Mouse (Mus musculus) intestine, embryonic 14.5 days (tissue): ENCODE data around the gene Igtp. TPM values are rescaled to one million over a fixed set of nuclear protein-coding genes. Genes with fewer than 3 reads are reported as not detected.
"Not testable (repeated sequence)": the region's sequence is repeated elsewhere in the genome, so short reads cannot be mapped to it uniquely, and the experiment has no call there.

Experiments
- ATAC-seq: fragments of 200-750 bp; cut with Nextera tagmentation; replicated peaks from 2 replicates; pipeline ENCODE4 v1.8.0; 2017; ENCODE audit warnings: low read depth, moderate number of reproducible peaks, moderate TSS enrichment, moderate library complexity; ENCODE audit not compliant: low FRiP score, low TSS enrichment
- DNase-seq: peaks from one replicate; pipeline ENCODE4 v3.0.0-alpha.2; 2018; ENCODE audit warnings: low spot score
- H3K27ac ChIP-seq: fragments of 300-500 bp; sonication (generic); 2 replicates; pipeline ENCODE4 v1.5.1; 2014; ENCODE audit warnings: low read depth, mild to moderate bottlenecking, control low read depth
- H3K27me3 ChIP-seq: fragments of 300-500 bp; sonication (generic); replicated peaks from 2 replicates; pipeline ENCODE4 v1.6.1; 2014; ENCODE audit warnings: low read length, control low read depth; ENCODE audit not compliant: control insufficient read depth, insufficient read depth
- H3K36me3 ChIP-seq: fragments of 300-500 bp; sonication (generic); 2 replicates; pipeline ENCODE4 v1.6.1; 2014; ENCODE audit warnings: low read length, control low read depth; ENCODE audit not compliant: control insufficient read depth, insufficient read depth
- H3K4me1 ChIP-seq: fragments of 300-500 bp; sonication (generic); replicated peaks from 2 replicates; pipeline ENCODE4 v1.6.1; 2014; ENCODE audit warnings: low read length, control low read depth, mixed read lengths; ENCODE audit not compliant: control insufficient read depth, insufficient read depth
- H3K4me2 ChIP-seq: fragments of 300-500 bp; sonication (generic); 2 replicates; pipeline ENCODE4 v1.6.1; 2014; ENCODE audit warnings: low read length
- H3K4me3 ChIP-seq: fragments of 300-500 bp; sonication (generic); 2 replicates; pipeline ENCODE4 v1.5.1; 2014; ENCODE audit warnings: low read depth, low read length, control low read depth, mixed read lengths
- H3K9ac ChIP-seq: fragments of 300-500 bp; sonication (generic); 2 replicates; pipeline ENCODE4 v1.6.1; 2014; ENCODE audit warnings: mild to moderate bottlenecking, low read length
- H3K9me3 ChIP-seq: fragments of 300-500 bp; sonication (generic); 2 replicates; pipeline ENCODE4 v1.6.1; 2016; ENCODE audit warnings: low read length, control low read depth; ENCODE audit not compliant: control insufficient read depth
- WGBS: fragments of 180-500 bp; shearing (Covaris S2); extraction: QIAGEN DNeasy Blood & Tissue Kit; methylation state at CpG from one replicate; pipeline ENCODE4 v1.1.7; 2014; 5-methylcytosine and 5-hydroxymethylcytosine counted together
- polyA plus RNA-seq: library from polyadenylated mRNA; unstranded; fragments of >200 nt; fragmentation: Nextera tagmentation; extraction: Ambion mirVana; gene quantifications from 2 replicates; pipeline ENCODE4 v1.2.1, GENCODE M21; 2014

The Igtp gene
- polyA plus RNA-seq, 1 experiment from 2014 or later = 6.6 TPM

GRCm38 (mm10) chr11:58201052-58201451 lies 1.7 kb downstream of the Igtp start:
- Histone ChIP-seq H3K9me3 (no peaks in the 10 kb centered on the region), H3K4me1 (no peaks in the 10 kb centered on the region), H3K27ac (no peak overlapping the region), H3K4me2 (no peak overlapping the region), H3K27me3 (no peaks in the 10 kb centered on the region), H3K4me3 (no peak overlapping the region), H3K9ac (no peak overlapping the region), H3K36me3 (no peaks in the 10 kb centered on the region)
- 85% methylated on average over 12 of the region's 12 CpGs for WGBS
- ATAC-seq (no peak), DNase-seq (no peak)

- H3K27ac ChIP-seq = no peak overlapping the region
- ATAC-seq (no peak), DNase-seq (no peak)
- no peaks in the 10 kb centered on the region for H3K9me3 ChIP-seq
- 90% methylated on average over 1 of the region's 1 CpGs for WGBS
- H3K4me3 ChIP-seq = no peak overlapping the region
- H3K36me3 ChIP-seq = no peaks in the 10 kb centered on the region
- H3K4me1 ChIP-seq = 0 out of 2 replicates have a peak, but pooled peaks cover 4% of the 10 kb centered on the region
- no peaks in the 10 kb centered on the region for H3K27me3 ChIP-seq
- no peak overlapping the region for H3K4me2 ChIP-seq
- no peak overlapping the region for H3K9ac ChIP-seq
Observed at GRCm38 (mm10) chr11:58210321-58210886, 11.0 kb downstream of the Igtp start.

GRCm38 (mm10) chr11:58211062-58211681 lies 11.8 kb downstream of the Igtp start:
- WGBS = 25% methylated on average over 9 of the region's 9 CpGs
- H3K36me3 ChIP-seq = no peaks in the 10 kb centered on the region
- ATAC-seq = no peak
- DNase-seq = no peak
- H3K4me2 ChIP-seq = 0 out of 2 replicates have a peak overlapping the region, but pooled peaks have one; percentile 9
- H3K9ac ChIP-seq = no peak overlapping the region
- H3K27ac ChIP-seq = no peak overlapping the region
- no peak overlapping the region for H3K4me3 ChIP-seq
- H3K9me3 ChIP-seq = no peaks in the 10 kb centered on the region
- H3K27me3 ChIP-seq = no peaks in the 10 kb centered on the region
- 0 out of 2 replicates have a peak, but pooled peaks cover 7% of the 10 kb centered on the region for H3K4me1 ChIP-seq

- ATAC-seq (no peak), DNase-seq (no peak)
- H3K4me1 ChIP-seq = 0 out of 2 replicates have a peak, but pooled peaks cover 10% of the 10 kb centered on the region
- no peak overlapping the region for H3K9ac ChIP-seq
- no peak overlapping the region for H3K4me3 ChIP-seq
- no peak overlapping the region for H3K27ac ChIP-seq
- H3K36me3 ChIP-seq = no peaks in the 10 kb centered on the region
- 27% methylated on average over 2 of the region's 2 CpGs for WGBS
- H3K27me3 ChIP-seq = no peaks in the 10 kb centered on the region
- H3K4me2 ChIP-seq = 0 out of 2 replicates have a peak overlapping the region, but pooled peaks have one; percentile 9
- no peaks in the 10 kb centered on the region for H3K9me3 ChIP-seq
Observed at GRCm38 (mm10) chr11:58211682-58212067, 12.3 kb downstream of the Igtp start.

- Histone ChIP-seq H3K4me3 (no peak overlapping the region), H3K4me2 (peak overlapping the region; percentile 59; the same call in 1 of the 2 replicates), H3K9me3 (no peaks in the 10 kb centered on the region), H3K36me3 (no peaks in the 10 kb centered on the region), H3K27me3 (no peaks in the 10 kb centered on the region), H3K4me1 (0 out of 2 replicates have a peak, but pooled peaks cover 10% of the 10 kb centered on the region), H3K27ac (no peak overlapping the region), H3K9ac (no peak overlapping the region)
- DNase-seq (no peak), ATAC-seq (no peak)
- WGBS = 75% methylated on average over 7 of the region's 7 CpGs
Observed at GRCm38 (mm10) chr11:58213673-58214342, 14.5 kb downstream of the Igtp start.

- peak; percentile 70 for ATAC-seq
- H3K27ac ChIP-seq = peak overlapping the region; percentile 51; the same call in 1 of the 2 replicates
Observed at GRCm38 (mm10) chr11:58214391-58215048, 15.2 kb downstream of the Igtp start.

GRCm38 (mm10) chr11:58215049-58215430 lies 15.7 kb downstream of the Igtp start:
- ATAC-seq = peak; percentile 59

More at GRCm38 (mm10) chr11:58214391-58215048, 15.2 kb downstream of the Igtp start:
- WGBS = 30% methylated on average over 16 of the region's 17 CpGs
- H3K9ac ChIP-seq = peak overlapping the region; percentile 53
- H3K4me3 ChIP-seq = peak overlapping the region; percentile 45
- H3K36me3 ChIP-seq = no peaks in the 10 kb centered on the region
- no peaks in the 10 kb centered on the region for H3K9me3 ChIP-seq
- DNase-seq = peak; percentile 83
- 0 out of 2 replicates have a peak, but pooled peaks cover 10% of the 10 kb centered on the region for H3K4me1 ChIP-seq
- no peaks in the 10 kb centered on the region for H3K27me3 ChIP-seq
- H3K4me2 ChIP-seq = peak overlapping the region; percentile 59

GRCm38 (mm10) chr11:58215814-58216213 lies 16.5 kb downstream of the Igtp start:
- Histone ChIP-seq H3K9ac (no peak overlapping the region), H3K9me3 (no peaks in the 10 kb centered on the region), H3K4me1 (0 out of 2 replicates have a peak, but pooled peaks cover 10% of the 10 kb centered on the region), H3K4me3 (peak overlapping the region; percentile 25; the same call in 1 of the 2 replicates), H3K4me2 (peak overlapping the region; percentile 59), H3K27me3 (no peaks in the 10 kb centered on the region), H3K36me3 (no peaks in the 10 kb centered on the region), H3K27ac (peak overlapping the region; percentile 18; the same call in 1 of the 2 replicates)
- WGBS = 52% methylated on average over 5 of the region's 5 CpGs
- DNase-seq = no peak
- no peak for ATAC-seq

More at GRCm38 (mm10) chr11:58215049-58215430, 15.7 kb downstream of the Igtp start:
- H3K27me3 ChIP-seq, DNase-seq, H3K36me3 ChIP-seq, H3K9me3 ChIP-seq: not testable (repeated sequence)
- 35% methylated on average over 2 of the region's 3 CpGs for WGBS
- Histone ChIP-seq H3K4me2 (peak overlapping the region; percentile 59), H3K4me1 (0 out of 2 replicates have a peak, but pooled peaks cover 10% of the 10 kb centered on the region), H3K4me3 (peak overlapping the region; percentile 25), H3K27ac (peak overlapping the region; percentile 51; the same call in 1 of the 2 replicates), H3K9ac (0 out of 2 replicates have a peak overlapping the region, but pooled peaks have one; percentile 30)
